Mouse (Mus musculus) skeletal muscle tissue, adult 2 months (tissue): ENCODE measurements around the gene Tab1.
"Not testable (repeated sequence)": the region's sequence is repeated elsewhere in the genome, so short reads cannot be mapped to it uniquely, and the experiment has no call there.

Experiments used
- DNase-seq: peaks from one replicate; pipeline ENCODE4 v3.0.0-alpha.2; 2012; ENCODE audit warnings: low read depth, low spot score

Gene Tab1

GRCm38 (mm10) chr15:80105490-80106410 lies 27.2 kb upstream of the Tab1 start:
- no peak for DNase-seq

- no peak for DNase-seq
Measured at GRCm38 (mm10) chr15:80107143-80107542, 25.8 kb upstream of the Tab1 start.

- no peak for DNase-seq
Measured at GRCm38 (mm10) chr15:80107575-80107974, 25.4 kb upstream of the Tab1 start.

- DNase-seq = no peak
Measured at GRCm38 (mm10) chr15:80111436-80111835, 21.5 kb upstream of the Tab1 start.

GRCm38 (mm10) chr15:80112499-80112898 lies 20.4 kb upstream of the Tab1 start:
- DNase-seq = no peak

- DNase-seq = no peak
Measured at GRCm38 (mm10) chr15:80114414-80114813, 18.5 kb upstream of the Tab1 start.

- no peak for DNase-seq
Measured at GRCm38 (mm10) chr15:80115256-80115655, 17.7 kb upstream of the Tab1 start.

- DNase-seq = no peak
Measured at GRCm38 (mm10) chr15:80115866-80116794, 16.8 kb upstream of the Tab1 start.

- DNase-seq = no peak
Measured at GRCm38 (mm10) chr15:80117154-80117553, 15.8 kb upstream of the Tab1 start.

GRCm38 (mm10) chr15:80119076-80119475 lies 13.9 kb upstream of the Tab1 start:
- DNase-seq = no peak

GRCm38 (mm10) chr15:80121721-80122325 lies 11.1 kb upstream of the Tab1 start:
- no peak for DNase-seq

GRCm38 (mm10) chr15:80122431-80122830 lies 10.5 kb upstream of the Tab1 start:
- DNase-seq = not testable (repeated sequence)

GRCm38 (mm10) chr15:80124651-80125050 lies 8.3 kb upstream of the Tab1 start:
- DNase-seq = no peak

- DNase-seq = no peak
Measured at GRCm38 (mm10) chr15:80127191-80127590, 5.7 kb upstream of the Tab1 start.

- no peak for DNase-seq
Measured at GRCm38 (mm10) chr15:80129982-80130381, 2.9 kb upstream of the Tab1 start.

- DNase-seq = no peak
Measured at GRCm38 (mm10) chr15:80130689-80131088, 2.2 kb upstream of the Tab1 start.

GRCm38 (mm10) chr15:80131421-80131820 lies 1.5 kb upstream of the Tab1 start:
- no peak for DNase-seq

GRCm38 (mm10) chr15:80132452-80132851 lies 475 bp upstream of the Tab1 start:
- no peak for DNase-seq

GRCm38 (mm10) chr15:80133682-80134449 lies 939 bp downstream of the Tab1 start:
- DNase-seq = peak; percentile 23

GRCm38 (mm10) chr15:80134450-80134847 lies 1.5 kb downstream of the Tab1 start:
- DNase-seq = peak; percentile 27

GRCm38 (mm10) chr15:80135499-80135898 lies 2.6 kb downstream of the Tab1 start:
- DNase-seq = no peak
